Mouse (Mus musculus) layer of hippocampus, adult 6 months (tissue): ENCODE results near the gene Vmn2r49. TPM values are rescaled to one million over a fixed set of nuclear protein-coding genes. Genes with fewer than 3 reads are reported as not detected.

Experiments
- long read RNA-seq, 2 experiments: library from polyadenylated mRNA; unstranded; transcript quantifications; one replicate each; pipeline ENCODE4 v2.0.0; 2019 to 2020
- polyA plus RNA-seq: library from polyadenylated mRNA; unstranded; fragments of <200 nt; fragmentation: Nextera tagmentation; gene quantifications from 2 replicates; pipeline ENCODE4 v1.2.3, GENCODE M21; 2021

Vmn2r49 gene
- polyA plus RNA-seq: not detected in 2 replicates
- long read RNA-seq, experiment 1: 0 reads
- long read RNA-seq, experiment 2: 0 reads

GRCm38 (mm10) chr7:9992157-9992556 is at the start of gene Vmn2r49:
Gene Vmn2r49, minus strand, starts transcription at chr7:9992257.

GRCm38 (mm10) chr7:9953485-9953884 is 38.6 kb downstream of the Vmn2r49 start, which contains the start of gene Vmn2r48:
Gene Vmn2r48, minus strand, starts transcription at chr7:9953585.

Other genes with a start within 250 kb of the Vmn2r49 start
- gene Vmn2r46, start 221.7 kb downstream of the Vmn2r49 start, polyA plus RNA-seq: not detected in 2 replicates
- not detected in 2 replicates for gene Vmn2r47, start 150.9 kb downstream of the Vmn2r49 start, polyA plus RNA-seq
- not detected in 2 replicates for gene Vmn2r48, start 38.7 kb downstream of the Vmn2r49 start, polyA plus RNA-seq
- not detected in 2 replicates for gene Vmn2r50, start 61.0 kb upstream of the Vmn2r49 start, polyA plus RNA-seq
- not detected in 2 replicates for gene Vmn2r51, start 113.5 kb upstream of the Vmn2r49 start, polyA plus RNA-seq
- gene Vmn2r52, start 184.3 kb upstream of the Vmn2r49 start, polyA plus RNA-seq: not detected in 2 replicates